Mouse (Mus musculus): ENCODE results near the gene Rnf151. TPM values are rescaled to one million over a fixed set of nuclear protein-coding genes. Genes with fewer than 3 reads are reported as not detected.

Rnf151 gene
- polyA plus RNA-seq, 2 experiments = 0.19 to 0.98 TPM

DNA sequence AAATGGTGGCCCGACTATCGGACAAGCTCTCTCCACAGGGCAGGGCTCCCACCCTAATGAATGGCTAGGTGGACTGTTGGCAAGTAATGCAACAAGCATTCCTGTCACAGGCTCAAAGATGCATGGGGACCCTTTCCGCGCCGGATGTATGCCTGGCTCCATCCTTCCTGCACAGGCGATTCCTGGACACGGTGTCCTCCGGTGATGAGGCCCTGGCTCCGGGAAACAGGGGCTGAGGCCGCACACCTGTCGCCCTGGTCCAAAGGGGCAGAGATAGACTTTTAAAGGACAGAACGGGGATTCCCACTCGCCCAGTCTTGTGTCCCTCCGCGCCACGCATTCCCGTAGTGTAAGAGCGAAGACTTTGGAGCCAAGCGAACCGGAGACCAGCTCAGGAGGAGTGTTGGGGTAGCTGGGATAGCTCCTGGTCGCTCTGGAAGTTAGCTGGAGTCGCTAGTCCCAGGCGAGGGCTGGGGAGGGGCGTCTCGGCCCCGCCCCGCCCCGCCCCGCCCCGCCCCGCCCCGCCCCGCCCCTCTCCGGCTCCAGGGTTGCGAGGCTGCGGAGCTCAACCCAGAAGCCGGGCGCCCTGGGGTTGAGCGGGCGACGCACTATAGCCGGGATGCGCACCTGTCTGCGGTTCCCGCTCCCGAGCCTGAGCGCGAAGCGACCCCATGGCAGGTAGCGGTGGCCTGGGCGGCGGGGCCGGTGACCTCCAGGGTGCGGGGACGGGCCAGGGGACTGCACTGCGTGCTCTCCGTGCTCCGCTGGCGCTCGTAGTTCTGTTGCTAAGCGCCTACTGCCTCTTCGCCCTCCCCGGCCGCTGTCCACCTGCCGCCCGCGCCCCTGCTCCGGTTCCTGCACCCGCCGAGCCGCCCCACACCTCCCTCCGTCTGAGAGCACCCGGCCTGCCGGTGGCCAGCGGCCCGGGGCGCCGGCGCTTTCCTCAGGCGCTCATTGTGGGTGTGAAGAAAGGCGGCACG, 34.8 kb upstream of the Rnf151 start, which contains the start of gene Hs3st6:
TSS of gene Hs3st6 (plus strand) at position 574 of the 980 bp plus-strand sequence.
- Histone ChIP-seq H3K27ac (replicated peaks; ENCODE audit: low read depth, low read length) (no peak within 1 kb of the TSS), H3K9me3 (ENCODE audit: control insufficient read depth, low read length) (no peaks in the 10 kb centered on the region), H3K4me3 (replicated peaks; ENCODE audit: low read length) (peak within 1 kb of the TSS; percentile 53), H3K36me3 (ENCODE audit: control insufficient read depth, insufficient read depth, low read length) (no peaks in the 10 kb centered on the region), H3K4me2 (replicated peaks; ENCODE audit: low read depth, low read length, severe bottlenecking) (peak within 1 kb of the TSS; percentile 96), H3K9ac (ENCODE audit: low read depth, low read length, severe bottlenecking) (peak within 1 kb of the TSS; percentile 43; the same call in 1 of the 2 replicates), H3K27me3 (ENCODE audit: control insufficient read depth, insufficient read depth, low read length) (peaks cover 53% of the 10 kb centered on the region), H3K4me1 (ENCODE audit: control insufficient read depth, insufficient read depth, low read length) (peaks cover 11% of the 10 kb centered on the region)
- WGBS = 1% methylated on average over 47 of the region's 82 CpGs
- DNase-seq (ENCODE audit: low spot score) (peak; percentile 24), ATAC-seq (ENCODE audit: low FRiP score, low read depth) (peak; percentile 87)
- TF ChIP-seq POLR2A (IDR thresholded peaks at IDR 0.05; ENCODE audit: borderline replicate concordance, extremely low read depth, insufficient read depth, insufficient read length) = no peak

DNA sequence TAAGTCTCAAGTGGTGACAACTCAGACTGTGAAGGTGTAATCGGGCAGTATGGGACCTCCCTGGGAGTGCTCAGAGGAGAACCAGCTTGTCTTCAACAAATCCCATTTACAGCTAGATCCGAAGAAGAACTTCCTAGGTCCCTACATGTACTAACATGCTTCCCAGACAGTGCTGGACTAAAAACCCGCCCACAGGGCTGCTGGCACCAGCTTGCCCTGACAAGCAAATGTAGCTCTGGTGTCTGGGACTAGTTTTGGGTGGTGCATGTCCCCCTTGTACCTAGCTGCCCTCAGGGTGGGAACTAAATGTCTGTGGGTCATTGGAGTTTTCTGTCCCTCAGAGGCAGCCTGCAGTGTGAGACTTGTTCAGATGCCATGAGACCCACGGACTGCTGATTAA, 33.7 kb upstream of the Rnf151 start:
- no peak for TF ChIP-seq POLR2A (IDR thresholded peaks at IDR 0.05; ENCODE audit: borderline replicate concordance, extremely low read depth, insufficient read depth, insufficient read length)
- Histone ChIP-seq H3K27me3 (ENCODE audit: control insufficient read depth, insufficient read depth, low read length) (peaks cover 53% of the 10 kb centered on the region), H3K4me3 (replicated peaks; ENCODE audit: low read length) (no peak overlapping the region), H3K27ac (replicated peaks; ENCODE audit: low read depth, low read length) (no peak overlapping the region), H3K36me3 (ENCODE audit: control insufficient read depth, insufficient read depth, low read length) (no peaks in the 10 kb centered on the region), H3K4me2 (replicated peaks; ENCODE audit: low read depth, low read length, severe bottlenecking) (no peak overlapping the region), H3K9ac (ENCODE audit: low read depth, low read length, severe bottlenecking) (no peak overlapping the region), H3K9me3 (ENCODE audit: control insufficient read depth, low read length) (no peaks in the 10 kb centered on the region), H3K4me1 (ENCODE audit: control insufficient read depth, insufficient read depth, low read length) (peaks cover 11% of the 10 kb centered on the region)
- 13% methylated on average over 4 of the region's 4 CpGs for whole genome bisulfite sequencing
- DNase-seq (ENCODE audit: low spot score) (no peak), ATAC-seq (ENCODE audit: low FRiP score, low read depth) (no peak)

DNA sequence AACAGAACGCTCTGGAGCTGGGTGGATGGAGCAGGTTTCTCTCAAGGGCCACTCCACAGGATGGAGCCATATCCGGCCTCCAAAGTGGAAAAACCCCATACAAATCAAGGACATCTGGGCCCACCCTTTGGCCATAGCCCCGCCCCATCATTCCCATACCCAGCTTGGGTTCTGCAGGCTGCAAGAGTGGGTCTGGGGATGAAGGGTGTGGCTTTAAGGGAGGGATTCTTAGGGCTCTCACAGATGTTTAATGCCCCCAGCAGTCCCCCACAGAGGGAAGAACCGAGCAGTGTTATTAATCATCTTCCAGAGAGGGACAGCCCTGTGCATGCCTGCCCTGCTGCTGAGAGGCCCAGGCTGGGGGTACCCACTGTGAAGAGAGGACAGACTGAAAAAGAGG, 29.1 kb upstream of the Rnf151 start:
- no peak overlapping the region for H3K4me3 ChIP-seq (replicated peaks; ENCODE audit: low read length)
- H3K36me3 ChIP-seq (ENCODE audit: control insufficient read depth, insufficient read depth, low read length) = no peaks in the 10 kb centered on the region; the same call in 1 of the 2 replicates
- 24% methylated on average over 4 of the region's 4 CpGs for WGBS
- H3K27ac ChIP-seq (replicated peaks; ENCODE audit: low read depth, low read length) = no peak overlapping the region
- H3K9me3 ChIP-seq (ENCODE audit: control insufficient read depth, low read length) = no peaks in the 10 kb centered on the region
- H3K27me3 ChIP-seq (ENCODE audit: control insufficient read depth, insufficient read depth, low read length) = peaks cover 17% of the 10 kb centered on the region
- no peak overlapping the region for H3K4me2 ChIP-seq (replicated peaks; ENCODE audit: low read depth, low read length, severe bottlenecking)
- no peak for TF ChIP-seq POLR2A (IDR thresholded peaks at IDR 0.05; ENCODE audit: borderline replicate concordance, extremely low read depth, insufficient read depth, insufficient read length)
- H3K9ac ChIP-seq (ENCODE audit: low read depth, low read length, severe bottlenecking) = peak overlapping the region; percentile 12; the same call in 1 of the 2 replicates
- H3K4me1 ChIP-seq (ENCODE audit: control insufficient read depth, insufficient read depth, low read length) = no peaks in the 10 kb centered on the region; the same call in 1 of the 2 replicates
- no peak for DNase-seq (ENCODE audit: low spot score)
- no peak for ATAC-seq (ENCODE audit: low FRiP score, low read depth)

DNA sequence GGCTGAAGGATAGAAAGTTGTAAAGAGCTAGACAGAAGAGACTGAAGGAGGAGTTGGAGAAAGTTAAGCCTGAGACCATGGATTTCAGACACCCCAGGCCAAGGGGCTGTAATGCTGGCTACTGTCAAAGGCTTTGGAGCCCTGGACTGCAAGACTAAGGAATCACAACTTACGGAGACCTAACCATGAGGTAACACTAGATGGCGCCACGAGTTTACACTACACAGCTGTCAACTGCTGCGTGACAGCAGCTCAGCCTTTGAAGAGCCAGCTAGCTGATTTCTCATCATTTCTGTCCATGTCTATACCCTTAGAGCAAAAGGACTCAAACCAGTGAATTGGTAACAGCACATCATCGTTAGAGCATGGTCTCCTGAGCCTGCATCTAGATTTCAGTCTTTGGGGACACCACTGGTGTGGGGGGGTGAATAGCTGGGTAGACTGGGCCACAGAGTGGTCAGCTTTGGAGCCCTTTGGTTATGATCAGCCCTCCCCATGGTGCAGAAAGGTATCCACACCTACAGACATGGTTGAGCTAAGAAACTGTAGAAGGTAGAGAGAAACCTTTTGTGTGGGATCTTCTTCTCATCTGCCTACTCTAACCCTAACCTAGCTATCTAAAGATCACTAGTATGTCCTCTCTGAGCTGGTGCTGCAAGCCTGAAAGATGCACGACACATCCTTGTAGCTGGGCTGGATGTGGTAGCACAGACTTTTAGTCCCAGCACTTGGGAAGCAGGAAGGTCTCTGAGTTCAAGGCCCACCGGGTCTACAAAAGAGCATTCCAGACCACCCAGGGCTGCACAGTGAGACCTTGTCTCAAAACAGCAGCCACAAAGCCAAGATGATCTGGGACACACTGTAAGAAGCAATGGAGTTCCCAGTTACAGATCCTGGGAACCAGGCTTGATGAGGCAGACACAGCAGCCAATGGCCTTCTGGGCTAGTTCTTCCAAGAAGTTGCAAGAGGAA, 27.9 kb upstream of the Rnf151 start:
- no peak overlapping the region for H3K27ac ChIP-seq (replicated peaks; ENCODE audit: low read depth, low read length)
- WGBS = 17% methylated on average over 7 of the region's 7 CpGs

More for the DNA sequence above, 27.9 kb upstream of the Rnf151 start:
- H3K4me2 ChIP-seq (replicated peaks; ENCODE audit: low read depth, low read length, severe bottlenecking) = no peak overlapping the region
- ATAC-seq (ENCODE audit: low FRiP score, low read depth) = peak; percentile 80
- DNase-seq (ENCODE audit: low spot score) = peak; percentile 96
- H3K4me3 ChIP-seq (replicated peaks; ENCODE audit: low read length) = no peak overlapping the region
- no peak overlapping the region for H3K9ac ChIP-seq (ENCODE audit: low read depth, low read length, severe bottlenecking)
- H3K27me3 ChIP-seq (ENCODE audit: control insufficient read depth, insufficient read depth, low read length) = peaks cover 7% of the 10 kb centered on the region
- no peaks in the 10 kb centered on the region for H3K9me3 ChIP-seq (ENCODE audit: control insufficient read depth, low read length)
- no peaks in the 10 kb centered on the region; the same call in 1 of the 2 replicates for H3K4me1 ChIP-seq (ENCODE audit: control insufficient read depth, insufficient read depth, low read length)
- H3K36me3 ChIP-seq (ENCODE audit: control insufficient read depth, insufficient read depth, low read length) = peaks cover 2% of the 10 kb centered on the region; the same call in 1 of the 2 replicates
- no peak for TF ChIP-seq POLR2A (IDR thresholded peaks at IDR 0.05; ENCODE audit: borderline replicate concordance, extremely low read depth, insufficient read depth, insufficient read length)

Data from limb, embryonic 14.5 days (tissue).